Mouse (Mus musculus): ENCODE results near the gene Ilf2.
A peak's percentile ranks its signal among the peaks of the same experiment; 100 is the strongest.

The Ilf2 gene

DNA sequence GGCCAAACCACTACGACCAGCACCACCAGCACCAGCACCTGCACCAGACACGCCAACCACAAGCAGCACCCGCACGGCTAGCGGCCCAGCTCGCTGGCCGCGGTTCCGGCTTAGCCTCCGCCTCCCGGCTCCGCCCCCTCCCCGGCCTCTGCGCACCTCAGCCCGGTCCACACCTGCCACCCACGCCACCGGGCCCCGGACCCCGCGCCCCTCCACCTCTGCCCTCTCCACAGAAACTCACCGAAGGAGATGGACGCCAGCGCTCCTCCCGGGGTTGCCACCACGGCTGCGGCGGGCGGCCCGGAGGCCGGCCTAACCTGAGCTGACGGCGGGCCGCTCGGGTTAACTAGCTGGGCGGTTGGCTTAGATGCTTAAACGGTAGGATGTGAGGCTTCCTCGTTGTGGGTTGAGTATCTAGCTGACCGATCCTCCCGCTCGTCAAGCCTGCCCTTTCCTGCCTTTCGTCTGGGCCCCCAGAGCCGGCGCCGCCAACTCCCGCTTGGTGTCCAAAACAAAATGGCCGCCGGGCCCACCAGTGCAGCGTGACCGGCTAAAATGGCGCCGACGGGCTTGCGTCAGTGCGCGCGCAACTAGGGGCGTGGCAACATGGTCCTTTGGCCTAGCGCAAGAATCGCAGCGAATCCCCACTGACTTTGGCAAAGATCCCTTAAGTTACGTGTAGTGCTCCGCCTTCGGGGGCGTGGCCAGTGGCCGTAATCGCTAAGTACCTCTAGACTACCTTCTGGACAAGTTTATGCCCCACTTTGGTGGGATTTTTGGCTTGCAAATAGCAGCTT is 33.2 kb downstream of the Ilf2 start, which contains the start of gene Chtop:
Gene Chtop, minus strand, starts transcription at position 549 of the 797 bp plus-strand sequence.
- DNase-seq (ENCODE audit: low spot score): peak; percentile 100

DNA sequence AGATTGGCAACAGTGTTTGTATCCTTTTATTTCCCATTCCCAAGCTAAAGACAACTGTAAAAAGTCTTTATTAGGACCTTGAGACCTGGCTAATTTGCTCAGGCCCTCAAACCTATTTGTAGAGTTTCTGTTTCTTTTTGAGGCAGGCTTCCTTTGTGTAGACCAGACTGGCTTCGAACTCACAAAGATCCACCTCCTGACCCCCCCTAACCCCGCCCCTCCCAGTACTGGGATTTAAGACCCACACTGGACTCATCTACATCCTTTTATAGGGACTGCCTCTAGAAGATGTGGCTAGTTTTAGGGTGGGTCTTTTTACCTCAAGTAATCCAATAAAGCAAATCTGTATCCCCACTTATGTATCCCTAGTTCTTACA is 33.8 kb downstream of the Ilf2 start:
- DNase-seq (ENCODE audit: low spot score): no peak

DNA sequence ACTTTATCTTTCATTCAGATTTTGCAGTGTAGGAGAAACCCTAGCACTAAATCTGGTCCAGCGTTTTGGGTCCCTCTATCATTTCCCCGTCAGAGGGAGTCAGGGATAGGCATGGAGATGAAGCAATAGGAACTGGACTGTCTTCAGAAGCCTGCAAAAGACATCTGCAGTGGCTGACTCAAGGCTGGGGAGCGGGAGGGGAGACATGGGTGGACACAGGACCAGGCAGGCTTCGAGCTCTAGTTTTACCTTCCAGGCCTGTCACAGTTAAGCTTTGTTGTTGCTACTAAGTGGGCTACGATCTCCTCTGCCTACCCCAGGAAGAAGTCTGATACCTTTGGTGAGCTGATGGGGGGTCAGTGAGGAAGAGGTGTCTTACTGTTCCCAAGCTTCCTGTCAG is 36.4 kb downstream of the Ilf2 start:
- no peak for DNase-seq (ENCODE audit: low spot score)

- no peak for DNase-seq (ENCODE audit: low spot score)
These were observed 37.2 kb downstream of the Ilf2 start for GRCm38 (mm10) chr3:90512948-90513642.

DNA sequence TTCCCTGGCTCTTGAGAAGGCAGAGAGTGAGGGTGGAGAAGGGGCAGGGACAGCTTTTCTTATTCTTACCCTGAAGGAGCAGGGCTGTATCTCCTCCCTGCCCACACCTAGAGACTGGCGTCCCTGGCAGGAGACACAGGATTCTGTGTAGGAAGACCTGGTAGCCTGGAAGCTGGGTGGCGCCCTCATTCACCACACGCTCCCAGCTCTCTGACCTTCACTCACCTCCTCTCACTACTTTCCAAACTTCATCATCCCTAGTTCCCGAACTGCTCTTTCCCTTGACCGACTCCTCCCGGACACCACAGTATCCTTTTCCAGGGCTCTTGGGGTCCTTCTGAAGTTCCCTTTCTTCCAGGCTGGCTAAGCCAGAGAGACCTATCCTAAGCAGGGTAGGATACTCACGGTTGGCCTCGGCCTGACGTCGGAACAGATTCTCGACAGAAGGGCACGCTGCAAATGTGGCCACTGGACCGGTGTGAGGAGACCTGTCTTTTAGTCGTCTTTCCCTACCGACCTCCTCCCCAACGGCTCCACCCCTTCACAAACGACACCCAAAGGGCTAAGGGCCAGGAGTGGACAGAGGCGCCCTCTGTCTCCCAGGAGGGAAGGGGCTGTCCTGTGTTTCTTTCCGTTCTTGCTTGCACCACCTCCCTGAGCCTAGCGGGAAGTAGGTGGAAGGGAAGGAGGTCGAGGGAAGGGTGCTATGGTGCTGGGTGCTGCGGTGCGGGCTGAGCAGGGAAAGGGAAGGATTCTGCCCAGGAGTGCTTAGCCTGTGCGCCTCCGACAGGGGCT is 38.1 kb downstream of the Ilf2 start, which contains the start of the genes S100a1 and S100a13:
Gene S100a1, minus strand, starts transcription at position 597 of the 795 bp plus-strand sequence.
Gene S100a13, plus strand, starts transcription at position 640 of the 795 bp plus-strand sequence.
- DNase-seq (ENCODE audit: low spot score): peak; percentile 66

- DNase-seq (ENCODE audit: low spot score): peak; percentile 63
These were observed 38.8 kb downstream of the Ilf2 start for GRCm38 (mm10) chr3:90514691-90515090.

DNA sequence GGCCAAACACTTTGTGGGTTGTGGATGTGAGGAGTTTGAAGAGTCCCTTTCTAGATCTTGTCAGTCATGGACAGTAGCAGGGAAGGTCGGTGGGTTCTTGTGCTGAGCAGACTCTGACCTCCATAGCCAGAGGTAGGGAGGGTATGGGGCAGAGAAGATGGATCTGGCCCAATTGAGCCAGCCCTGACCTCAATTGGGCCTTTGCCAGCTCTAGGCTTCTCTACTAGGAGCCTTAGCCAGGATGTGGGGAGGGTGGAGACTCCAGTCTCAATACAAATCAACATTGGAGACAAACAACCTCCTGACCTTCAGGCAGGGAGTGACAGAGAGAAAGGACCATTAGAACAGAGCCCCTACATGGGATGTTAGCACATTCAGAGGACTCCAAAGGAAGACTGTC is 39.3 kb downstream of the Ilf2 start:
- DNase-seq (ENCODE audit: low spot score): no peak

GRCm38 (mm10) chr3:90515789-90516188 is 39.9 kb downstream of the Ilf2 start:
- DNase-seq (ENCODE audit: low spot score): no peak

GRCm38 (mm10) chr3:90517711-90518110 is 41.8 kb downstream of the Ilf2 start:
- no peak for DNase-seq (ENCODE audit: low spot score)

DNA sequence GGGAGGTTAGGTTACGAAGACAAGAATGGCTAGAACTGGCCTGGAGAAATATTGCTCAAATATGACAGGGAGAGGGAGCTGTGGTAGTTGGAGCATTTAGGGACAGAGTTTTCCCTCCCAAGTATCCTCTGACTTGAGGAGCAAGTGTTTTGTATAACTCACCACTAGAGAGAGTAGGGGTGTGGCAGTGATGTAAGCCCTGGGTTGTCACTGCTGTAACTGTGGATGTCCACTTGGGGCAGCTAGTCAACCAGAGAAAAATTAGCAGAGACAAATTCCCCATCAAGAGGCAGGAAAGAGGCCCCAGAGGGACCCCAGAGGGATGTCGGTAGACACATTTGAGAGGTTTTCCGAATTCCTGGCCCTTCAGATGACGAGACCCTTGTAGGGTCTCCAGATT is 49.5 kb downstream of the Ilf2 start:
- DNase-seq (ENCODE audit: low spot score): no peak

- no peak for DNase-seq (ENCODE audit: low spot score)
These were observed 50.1 kb downstream of the Ilf2 start for GRCm38 (mm10) chr3:90526076-90526475.

- no peak for DNase-seq (ENCODE audit: low spot score)
These were observed 50.7 kb downstream of the Ilf2 start, which contains the start of gene S100a14 for GRCm38 (mm10) chr3:90526580-90526979. Gene S100a14, plus strand, starts transcription at chr3:90526856.

DNA sequence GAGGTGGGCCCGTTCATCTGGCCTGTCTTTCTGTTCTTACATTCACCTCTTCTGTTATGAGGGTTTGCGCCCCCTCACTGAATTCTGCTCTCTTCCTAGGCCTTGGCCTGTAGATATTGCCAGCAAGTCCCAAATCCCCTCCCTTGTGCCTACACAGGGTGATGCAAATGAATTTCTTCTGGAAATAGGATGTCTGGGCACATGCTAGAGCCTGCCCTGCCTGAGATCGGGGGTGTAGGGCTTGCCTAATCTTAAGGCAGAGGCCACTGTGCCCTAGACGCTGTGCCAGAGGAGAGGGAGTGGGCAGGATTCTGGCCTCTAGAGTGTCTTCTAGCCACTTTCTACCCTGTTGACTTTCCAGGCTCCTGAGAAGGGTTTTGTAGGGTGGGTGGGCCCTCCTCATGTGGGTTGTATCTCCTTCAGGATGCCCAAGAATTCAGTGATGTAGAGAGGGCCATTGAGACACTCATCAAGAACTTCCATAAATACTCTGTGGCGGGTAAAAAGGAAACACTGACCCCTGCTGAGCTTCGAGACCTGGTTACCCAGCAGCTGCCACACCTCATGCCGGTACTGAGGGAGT is 51.5 kb downstream of the Ilf2 start:
- no peak for DNase-seq (ENCODE audit: low spot score)

DNA sequence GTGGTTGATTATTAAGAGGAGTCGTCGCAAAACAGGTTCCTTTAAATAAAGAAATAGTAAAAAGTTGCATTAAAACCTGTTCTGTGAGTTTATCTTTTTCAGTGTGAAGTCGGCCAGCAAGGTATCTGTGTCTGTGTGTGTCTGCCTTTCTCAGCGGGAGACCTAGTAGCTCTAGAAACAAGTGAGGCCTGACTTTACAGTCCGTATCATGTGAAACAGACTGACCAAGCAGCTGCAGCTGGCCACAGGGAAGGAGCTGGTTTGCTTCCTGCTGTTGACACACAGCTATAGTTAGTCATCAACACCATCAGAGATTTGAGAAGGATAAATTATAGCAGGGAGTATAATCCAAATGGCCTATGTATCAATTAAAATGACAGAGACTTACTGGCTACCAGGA is 55.8 kb downstream of the Ilf2 start:
- no peak for DNase-seq (ENCODE audit: low spot score)

DNA sequence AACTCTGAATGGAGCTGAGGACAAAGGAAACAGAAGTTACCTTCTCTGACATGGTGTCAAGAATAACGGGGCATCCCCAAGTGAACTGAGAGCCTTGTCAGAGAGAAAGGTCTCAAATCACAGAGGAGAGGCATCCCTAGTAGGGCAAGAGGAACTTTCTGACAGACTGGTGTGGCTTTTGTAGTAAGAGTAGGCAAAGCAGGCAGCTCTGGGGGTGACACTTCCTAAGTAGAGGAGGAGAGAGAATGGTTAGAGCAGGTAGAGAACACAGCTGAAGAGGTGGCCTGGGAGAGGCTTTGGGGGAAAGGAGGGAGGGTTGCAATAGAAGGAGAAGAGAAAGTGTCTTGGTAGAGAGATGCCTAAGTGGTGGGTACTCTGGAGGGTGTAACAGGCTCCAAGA is 59.5 kb downstream of the Ilf2 start:
- DNase-seq (ENCODE audit: low spot score): no peak

DNA sequence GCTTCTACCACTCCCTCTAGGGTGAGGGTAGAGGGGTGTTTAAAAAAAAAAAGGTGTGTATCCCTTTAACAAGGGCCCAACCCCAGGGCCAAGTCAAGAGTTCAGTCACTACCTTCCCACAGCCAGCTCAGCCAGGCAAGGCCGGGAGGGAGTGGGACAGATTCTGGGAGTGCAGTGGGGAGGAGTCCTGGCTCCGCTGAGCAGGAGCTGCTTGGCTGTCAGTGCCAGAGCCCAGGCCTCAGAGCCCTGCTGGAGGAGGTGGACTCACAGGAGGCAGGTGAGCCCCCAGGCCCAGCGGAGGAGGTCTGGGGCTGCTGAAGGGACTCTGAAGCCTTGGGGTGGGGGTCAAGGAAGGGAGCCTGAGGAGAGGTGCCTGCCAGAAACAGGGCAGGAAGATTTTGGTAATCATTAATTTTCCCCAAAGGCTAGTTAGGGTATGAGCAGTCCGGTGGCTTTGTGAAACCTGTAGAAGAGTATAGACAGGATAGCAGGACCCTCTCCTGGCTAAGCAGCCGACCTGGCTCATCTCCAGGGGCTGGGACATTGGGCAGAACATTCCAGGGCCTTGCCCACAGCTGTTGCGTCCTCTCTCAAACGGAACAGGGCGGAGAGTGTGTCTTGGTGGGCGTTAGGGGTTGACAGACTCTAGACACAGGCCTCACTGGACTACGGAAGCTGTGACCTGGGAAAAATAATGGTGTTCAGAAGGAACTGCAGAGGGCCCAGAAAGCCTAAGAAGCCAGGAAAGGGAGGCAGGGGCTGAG is 61.4 kb downstream of the Ilf2 start, which contains the start of gene S100a16:
Gene S100a16, plus strand, starts transcription at position 114 of the 764 bp plus-strand sequence.
- peak; percentile 70 for DNase-seq (ENCODE audit: low spot score)

- DNase-seq (ENCODE audit: low spot score): no peak
These were observed 62.0 kb downstream of the Ilf2 start for GRCm38 (mm10) chr3:90537905-90538296.
